Mouse (Mus musculus) erythroblast, embryonic 14.5 days (primary cell): Measurements from ENCODE around the gene Speg.

Experiments
- GATA1 ChIP-seq: IDR thresholded peaks from 2 replicates; pipeline ENCODE4 v1.6.1; 2012; ENCODE audit warnings: low read length, inconsistent platforms, mixed read lengths
- TAL1 ChIP-seq: IDR thresholded peaks from 3 replicates; pipeline ENCODE4 v1.6.1; 2012; ENCODE audit warnings: low read length, inconsistent platforms, mixed read lengths

GRCm38 (mm10) chr1:75422823-75423471 lies 47.9 kb downstream of the Speg start:
- TF ChIP-seq GATA1 (no peak), TAL1 (no peak)
